ENCODE assay signal across 8 mouse cellular contexts in the genomic region with DNA sequence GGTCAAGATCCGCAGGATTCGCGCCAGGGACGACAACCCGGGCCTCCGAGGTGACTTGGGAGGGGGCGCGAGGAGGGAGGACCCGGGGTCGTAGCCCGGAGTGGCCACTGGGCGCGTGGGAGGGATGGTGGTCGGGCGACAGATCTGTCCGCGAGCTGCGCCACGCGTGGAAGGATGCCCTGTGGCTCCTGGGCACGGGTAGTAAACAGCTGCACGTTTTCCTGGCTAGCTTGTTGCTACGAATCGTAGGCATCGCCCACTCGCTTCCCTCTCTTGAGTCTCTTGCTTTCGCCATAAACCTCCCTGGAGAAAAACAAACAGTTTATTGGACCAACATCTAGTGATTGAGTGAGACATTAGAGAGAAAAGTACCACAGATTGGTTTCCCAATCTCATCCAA. TPM values are rescaled to one million over a fixed set of nuclear protein-coding genes. Genes with fewer than 3 reads are reported as not detected.
A peak's percentile ranks its signal among the peaks of the same experiment; 100 is the strongest.
DNase-seq lines count a peak whose midpoint lies in the region; ATAC-seq and TF ChIP-seq lines count a peak whose summit lies in the region.

No protein-coding gene starts in this region.

- peaks cover 5 to 8% of the 10 kb centered on the region in 2 experiments for H3K4me1 ChIP-seq in heart, embryonic 14.5 days (ENCODE audit: control insufficient read depth in 2 of 2, insufficient read depth in 2 of 2, low read length in 2 of 2)
- H3K4me1 ChIP-seq in intestine, embryonic 14.5 days (replicated peaks; ENCODE audit: control insufficient read depth, insufficient read depth, low read length): peaks cover 10% of the 10 kb centered on the region; the same call in 1 of the 2 replicates
- H3K4me1 ChIP-seq in midbrain, embryonic 16.5 days (ENCODE audit: control insufficient read depth, insufficient read depth, low read length): peaks cover 11% of the 10 kb centered on the region

- peak overlapping the region; percentile 73 for H3K4me2 ChIP-seq in heart, embryonic 14.5 days (ENCODE audit: low read length)
- peak overlapping the region; percentile 71 for H3K4me2 ChIP-seq in intestine, embryonic 14.5 days (ENCODE audit: low read length)
- H3K4me2 ChIP-seq in midbrain, embryonic 16.5 days (ENCODE audit: low read length): peak overlapping the region; percentile 74

- peak overlapping the region in 1 of 2 experiments; percentile 44; a peak in 2 of 4 replicates for H3K27ac ChIP-seq in heart, embryonic 14.5 days (replicated peaks in 1 of 2; ENCODE audit: control insufficient read depth in 1 of 2, insufficient read depth in 1 of 2, low read depth in 2 of 2, low read length in 2 of 2)
- H3K27ac ChIP-seq in intestine, embryonic 14.5 days (ENCODE audit: low read depth): 0 out of 2 replicates have a peak overlapping the region, but pooled peaks have one; percentile 23
- H3K27ac ChIP-seq in midbrain, embryonic 16.5 days (ENCODE audit: low read length): peak overlapping the region; percentile 50; the same call in 1 of the 2 replicates

- H3K36me3 ChIP-seq in heart, embryonic 14.5 days (ENCODE audit: control insufficient read depth, insufficient read depth, low read length): 0 out of 2 replicates have a peak, but pooled peaks cover 4% of the 10 kb centered on the region
- peaks cover 4% of the 10 kb centered on the region for H3K36me3 ChIP-seq in C2C12 (ENCODE audit: control insufficient read depth, insufficient read depth)
- no peaks in the 10 kb centered on the region for H3K36me3 ChIP-seq in intestine, embryonic 14.5 days (ENCODE audit: control insufficient read depth, insufficient read depth, low read length)
- H3K36me3 ChIP-seq in midbrain, embryonic 16.5 days (ENCODE audit: control insufficient read depth, insufficient read depth, low read length): no peaks in the 10 kb centered on the region

- H3ac ChIP-seq in C2C12 (ENCODE audit: control insufficient read depth, insufficient read length, low read depth): peak overlapping the region; percentile 97

- H3K79me3 ChIP-seq in C2C12 (ENCODE audit: low read depth): peaks cover 50% of the 10 kb centered on the region

- H3K9me3 ChIP-seq in heart, embryonic 14.5 days (ENCODE audit: control insufficient read depth, low read length): no peaks in the 10 kb centered on the region
- no peaks in the 10 kb centered on the region for H3K9me3 ChIP-seq in intestine, embryonic 14.5 days (ENCODE audit: control insufficient read depth, low read length)
- H3K9me3 ChIP-seq in midbrain, embryonic 16.5 days (replicated peaks; ENCODE audit: control insufficient read depth, low read length, poor library complexity, severe bottlenecking): no peaks in the 10 kb centered on the region

- H3K79me2 ChIP-seq in C2C12 (ENCODE audit: control insufficient read depth, insufficient read depth): peaks cover 54% of the 10 kb centered on the region

- H3K27me3 ChIP-seq in heart, embryonic 14.5 days (ENCODE audit: control insufficient read depth, insufficient read depth, low read length): no peaks in the 10 kb centered on the region
- H3K27me3 ChIP-seq in C2C12 (ENCODE audit: control insufficient read depth, insufficient read depth, insufficient read length): no peaks in the 10 kb centered on the region
- H3K27me3 ChIP-seq in intestine, embryonic 14.5 days (replicated peaks; ENCODE audit: control insufficient read depth, insufficient read depth, low read length): no peaks in the 10 kb centered on the region
- H3K27me3 ChIP-seq in midbrain, embryonic 16.5 days (ENCODE audit: control insufficient read depth, insufficient read depth, low read depth, low read length): no peaks in the 10 kb centered on the region

- H3K9ac ChIP-seq in heart, embryonic 14.5 days (ENCODE audit: low read length): peak overlapping the region; percentile 81
- H3K9ac ChIP-seq in intestine, embryonic 14.5 days (ENCODE audit: low read length): peak overlapping the region; percentile 64
- H3K9ac ChIP-seq in midbrain, embryonic 16.5 days (ENCODE audit: low read depth, low read length): peak overlapping the region; percentile 78

- WGBS in heart, embryonic 14.5 days: 1% methylated on average over 26 of the region's 27 CpGs
- 0% methylated on average over 27 of the region's 27 CpGs for WGBS in intestine, embryonic 14.5 days
- 0% methylated on average over 26 of the region's 27 CpGs for WGBS in midbrain, embryonic 16.5 days

- TF ChIP-seq CTCF in C2C12 (IDR thresholded peaks at IDR 0.05; ENCODE audit: control insufficient read depth, insufficient read depth, insufficient read length): no peak

- no peak for DNase-seq in heart, adult 9 months (ENCODE audit: low spot score in 2 of 2)
- peak; percentile 23 for DNase-seq in c-Kit-positive CD71-positive TER-119-positive erythroid progenitor cells, embryonic 14.5 days (ENCODE audit: low spot score)
- no peak for DNase-seq in intestine, embryonic 14.5 days (ENCODE audit: low spot score)
- DNase-seq in cerebellum, adult 8-10 months: no peak
- no peak for DNase-seq in cerebellum, adult 9-10 months

- peak overlapping the region; percentile 91 to 98 for H3K4me3 ChIP-seq in heart, embryonic 14.5 days (ENCODE audit: control insufficient read depth in 1 of 2, insufficient read depth in 1 of 2, low read depth in 1 of 2, low read length in 2 of 2)
- peak overlapping the region; percentile 93 for H3K4me3 ChIP-seq in C2C12 (ENCODE audit: insufficient read depth, poor library complexity, severe bottlenecking)
- peak overlapping the region; percentile 96 for H3K4me3 ChIP-seq in intestine, embryonic 14.5 days (ENCODE audit: low read depth, low read length)
- peak overlapping the region; percentile 98 for H3K4me3 ChIP-seq in midbrain, embryonic 16.5 days (ENCODE audit: low read depth, low read length)

- peak; percentile 13 for ATAC-seq in heart, embryonic 14.5 days (ENCODE audit: insufficient number of reproducible peaks, insufficient read depth, low FRiP score, low read depth)
- ATAC-seq in intestine, embryonic 14.5 days (replicated peaks; ENCODE audit: low FRiP score, low TSS enrichment, low read depth): no peak
- ATAC-seq in midbrain, embryonic 16.5 days: peak; percentile 58

TF ChIP-seq in C2C12, 6 proteins besides CTCF, POLR2A, EP300 and RAD21:
- TF ChIP-seq MAX (IDR thresholded peaks at IDR 0.05) (peak; percentile 49), FOSL1 (IDR thresholded peaks at IDR 0.05; ENCODE audit: insufficient read depth, low read length, poor library complexity, severe bottlenecking) (no peak), MYOD1 (IDR thresholded peaks at IDR 0.05; ENCODE audit: control insufficient read depth, insufficient read length, low read depth) (no peak)

RNA-seq across cellular contexts. Expression of a gene that starts 0.4 kb away (rescaled TPM):
- 16.6 and 18.7 TPM in 2 replicates for polyA plus RNA-seq in heart, embryonic 14.5 days (2014; fragmentation: Nextera tagmentation; extraction: Ambion mirVana)
- polyA plus RNA-seq in C2C12 (2012; fragmentation: generic; extraction: Trizol): 45.4 TPM
- polyA plus RNA-seq in intestine, embryonic 14.5 days (2014; fragmentation: Nextera tagmentation; extraction: Ambion mirVana): 77.2 and 83.7 TPM in 2 replicates
- polyA plus RNA-seq in midbrain, embryonic 16.5 days (2015; fragmentation: Nextera tagmentation; extraction: Ambion mirVana): 35.2 and 39.4 TPM in 2 replicates

RNA-seq across cellular contexts. Expression of a gene that starts 53.8 kb away (rescaled TPM):
- polyA plus RNA-seq in heart, embryonic 14.5 days (2014; fragmentation: Nextera tagmentation; extraction: Ambion mirVana): 95.1 and 96.4 TPM in 2 replicates
- 22.1 TPM for polyA plus RNA-seq in C2C12 (2012; fragmentation: generic; extraction: Trizol)
- polyA plus RNA-seq in intestine, embryonic 14.5 days (2014; fragmentation: Nextera tagmentation; extraction: Ambion mirVana): 86.5 and 88.3 TPM in 2 replicates
- polyA plus RNA-seq in midbrain, embryonic 16.5 days (2015; fragmentation: Nextera tagmentation; extraction: Ambion mirVana): 64.3 and 75.1 TPM in 2 replicates
